Mouse (Mus musculus) liver, embryonic 15.5 days (tissue): ENCODE data around the gene Jdp2. TPM values are rescaled to one million over a fixed set of nuclear protein-coding genes. Genes with fewer than 3 reads are reported as not detected.

Source experiments
- ATAC-seq: fragments of 200-750 bp; cut with Nextera tagmentation; 2 replicates; pipeline ENCODE4 v1.8.0; 2017; ENCODE audit warnings: moderate number of reproducible peaks, mild to moderate bottlenecking, moderate library complexity; ENCODE audit not compliant: insufficient read depth
- H3K27ac ChIP-seq: fragments of 300-500 bp; sonication (generic); replicated peaks from 2 replicates; pipeline ENCODE4 v1.5.1; 2015; ENCODE audit warnings: mild to moderate bottlenecking, inconsistent platforms
- H3K27me3 ChIP-seq: fragments of 300-500 bp; sonication (generic); 2 replicates; pipeline ENCODE4 v1.6.1; 2015; ENCODE audit warnings: mild to moderate bottlenecking, inconsistent platforms
- H3K36me3 ChIP-seq: fragments of 300-500 bp; sonication (generic); replicated peaks from 2 replicates; pipeline ENCODE4 v1.6.1; 2015; ENCODE audit warnings: moderate library complexity, mild to moderate bottlenecking, inconsistent platforms
- H3K4me1 ChIP-seq: fragments of 300-500 bp; sonication (generic); replicated peaks from 2 replicates; pipeline ENCODE4 v1.6.1; 2015; ENCODE audit warnings: inconsistent platforms
- H3K4me2 ChIP-seq: fragments of 300-500 bp; sonication (generic); 2 replicates; pipeline ENCODE4 v1.6.1; 2015; ENCODE audit warnings: moderate library complexity, mild to moderate bottlenecking, inconsistent platforms
- H3K4me3 ChIP-seq: fragments of 300-500 bp; sonication (generic); replicated peaks from 2 replicates; pipeline ENCODE4 v1.5.1; 2015; ENCODE audit warnings: mild to moderate bottlenecking, inconsistent platforms
- H3K9ac ChIP-seq: fragments of 300-500 bp; sonication (generic); 2 replicates; pipeline ENCODE4 v1.6.1; 2015; ENCODE audit warnings: moderate library complexity, mild to moderate bottlenecking, inconsistent platforms
- H3K9me3 ChIP-seq: fragments of 300-500 bp; sonication (generic); replicated peaks from 2 replicates; pipeline ENCODE4 v1.6.1; 2016; ENCODE audit warnings: inconsistent platforms
- WGBS: fragments of 180-500 bp; shearing (Covaris S2); methylation state at CpG from one replicate; pipeline ENCODE4 v1.1.7; 2015; ENCODE audit warnings: mixed read lengths; ENCODE audit not compliant: insufficient replicate concordance; 5-methylcytosine and 5-hydroxymethylcytosine counted together
- polyA plus RNA-seq: library from polyadenylated mRNA; unstranded; fragments of >200 nt; fragmentation: Nextera tagmentation; extraction: Ambion mirVana; gene quantifications from 2 replicates; pipeline ENCODE4 v1.2.1, GENCODE M21; 2015

Gene Jdp2
- polyA plus RNA-seq, result 0.09 and 0.10 TPM in 2 replicates

DNA sequence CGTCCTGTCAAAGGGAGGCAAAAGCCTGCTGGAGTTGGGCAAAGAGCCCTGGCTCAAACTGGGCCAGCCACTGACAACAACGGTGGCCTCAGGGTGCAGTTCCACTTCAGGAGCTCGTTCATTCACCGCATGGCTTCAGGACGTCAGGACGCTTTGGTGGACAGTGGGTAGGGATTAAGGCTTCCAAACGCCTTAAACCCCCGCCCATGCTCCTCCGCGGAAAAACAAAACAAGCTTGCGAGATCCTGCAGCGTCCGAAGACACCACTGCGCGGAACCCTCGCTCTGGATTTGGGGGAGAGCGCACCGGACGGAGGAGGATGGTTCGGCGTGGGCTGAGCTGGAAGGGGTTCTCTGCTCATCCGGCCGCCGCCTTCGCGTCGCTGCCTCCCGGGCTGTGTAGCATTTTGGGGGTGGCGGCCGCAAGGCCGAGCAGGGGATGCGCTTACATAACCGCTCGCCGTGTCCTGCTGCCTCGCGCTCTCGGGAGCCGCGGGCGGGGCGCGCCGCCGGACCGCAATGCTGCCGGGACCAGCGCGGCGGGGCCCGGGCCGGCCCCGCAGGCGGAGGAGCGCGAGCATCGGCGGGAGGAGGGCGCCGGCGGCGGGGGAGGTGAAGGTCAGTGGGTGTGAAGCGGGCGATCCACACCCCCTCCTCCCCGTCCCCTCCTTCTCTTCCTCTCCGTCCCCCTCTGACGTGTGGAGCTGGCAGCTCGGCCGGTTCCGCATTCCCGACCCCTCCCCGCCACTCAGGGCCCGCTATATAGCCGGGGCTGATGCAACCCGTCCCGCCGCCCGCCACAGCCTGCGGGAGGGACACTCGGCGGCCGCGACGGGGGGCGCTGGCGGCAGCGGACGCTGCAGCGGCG is at the start of gene Jdp2:
Gene Jdp2 (plus strand): TSS at position 417 of the 867 bp plus-strand sequence.
- peak within 1 kb of the TSS; percentile 72 for H3K4me2 ChIP-seq
- peak within 1 kb of the TSS; percentile 48 for H3K9ac ChIP-seq
- H3K27me3 ChIP-seq, result peaks cover 82% of the 10 kb centered on the region
- H3K27ac ChIP-seq, result peak within 1 kb of the TSS; percentile 67
- H3K4me3 ChIP-seq, result peak within 1 kb of the TSS; percentile 60
- H3K9me3 ChIP-seq, result no peaks in the 10 kb centered on the region
- no peaks in the 10 kb centered on the region for H3K36me3 ChIP-seq
- ATAC-seq, result peak; percentile 69
- peaks cover 20% of the 10 kb centered on the region for H3K4me1 ChIP-seq
- under 1% methylated on average over 83 of the region's 90 CpGs for WGBS

DNA sequence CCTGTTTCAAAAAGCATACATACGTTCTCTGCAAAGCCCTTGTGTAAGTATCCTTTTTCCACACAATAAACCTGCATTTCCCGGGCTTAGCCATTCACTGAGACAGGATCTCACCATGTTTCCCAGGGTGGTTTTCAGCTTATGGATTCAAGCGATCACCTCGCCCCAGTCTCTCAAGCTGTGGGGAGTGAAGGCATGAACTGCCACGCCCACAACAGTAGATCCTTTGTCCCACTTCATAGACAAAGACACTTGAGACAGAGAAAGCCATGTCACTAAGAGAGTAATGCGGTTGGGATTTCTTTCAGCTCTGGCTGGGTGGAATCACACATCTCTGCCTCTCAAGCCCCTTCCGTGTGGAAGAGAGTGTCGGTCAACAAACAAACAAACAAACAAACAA is 49.2 kb upstream of the Jdp2 start:
- no peaks in the 10 kb centered on the region for H3K27me3 ChIP-seq
- WGBS, result 72% methylated on average over 8 of the region's 8 CpGs
- no peak overlapping the region for H3K27ac ChIP-seq
- no peak overlapping the region for H3K4me3 ChIP-seq
- H3K9me3 ChIP-seq, result no peaks in the 10 kb centered on the region
- ATAC-seq, result no peak
- H3K9ac ChIP-seq, result no peak overlapping the region
- H3K36me3 ChIP-seq, result no peaks in the 10 kb centered on the region
- H3K4me2 ChIP-seq, result no peak overlapping the region
- no peaks in the 10 kb centered on the region for H3K4me1 ChIP-seq

DNA sequence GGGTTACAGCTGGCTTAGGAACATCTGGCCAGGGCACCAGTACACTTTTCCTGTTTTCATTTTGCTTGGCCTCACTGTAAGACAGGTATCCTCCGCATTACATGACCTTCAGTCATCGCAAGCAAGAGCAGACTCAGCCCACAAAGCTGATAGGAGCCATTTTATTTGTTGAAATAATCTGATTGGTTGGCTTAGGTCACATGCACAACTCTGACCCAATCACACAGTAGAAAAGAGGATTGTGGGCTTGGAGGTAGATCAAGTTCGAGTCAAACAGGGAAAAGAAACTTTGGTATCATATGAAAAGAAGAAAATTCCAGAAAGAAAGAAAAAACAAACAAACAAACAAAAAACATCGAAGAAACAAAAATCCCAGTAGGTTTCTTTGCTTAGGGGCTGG is 48.4 kb upstream of the Jdp2 start:
- no peak for ATAC-seq
- Histone ChIP-seq H3K4me3 (no peak overlapping the region), H3K27ac (no peak overlapping the region), H3K9ac (no peak overlapping the region), H3K4me1 (no peaks in the 10 kb centered on the region), H3K4me2 (no peak overlapping the region), H3K9me3 (no peaks in the 10 kb centered on the region), H3K27me3 (no peaks in the 10 kb centered on the region), H3K36me3 (no peaks in the 10 kb centered on the region)
- 69% methylated on average over 4 of the region's 4 CpGs for WGBS

DNA sequence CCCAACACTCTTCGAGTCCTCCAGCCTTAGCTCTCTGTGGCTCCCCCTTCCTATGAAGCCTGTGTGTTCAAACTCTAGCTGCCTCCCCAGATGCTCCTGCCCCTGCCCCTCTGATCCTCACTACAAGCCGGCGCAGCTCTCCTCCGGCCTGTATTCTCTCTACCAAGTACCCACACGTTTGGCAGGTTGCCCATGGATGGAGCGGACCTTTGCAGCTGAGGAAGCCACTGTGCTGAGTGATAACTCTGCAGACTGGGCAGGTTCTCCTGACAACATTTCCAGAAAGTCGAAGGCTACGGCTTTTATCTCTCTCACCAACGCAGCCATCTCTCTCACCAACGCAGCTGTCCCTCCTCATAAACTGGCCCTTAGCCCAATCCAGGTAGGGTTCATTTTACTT is 39.5 kb upstream of the Jdp2 start:
- no peak overlapping the region for H3K4me2 ChIP-seq
- H3K36me3 ChIP-seq, result no peaks in the 10 kb centered on the region
- H3K27ac ChIP-seq, result no peak overlapping the region
- H3K9me3 ChIP-seq, result no peaks in the 10 kb centered on the region
- no peak overlapping the region for H3K4me3 ChIP-seq
- 41% methylated on average over 10 of the region's 10 CpGs for WGBS
- no peaks in the 10 kb centered on the region for H3K4me1 ChIP-seq
- no peaks in the 10 kb centered on the region for H3K27me3 ChIP-seq
- H3K9ac ChIP-seq, result no peak overlapping the region
- ATAC-seq, result no peak

DNA sequence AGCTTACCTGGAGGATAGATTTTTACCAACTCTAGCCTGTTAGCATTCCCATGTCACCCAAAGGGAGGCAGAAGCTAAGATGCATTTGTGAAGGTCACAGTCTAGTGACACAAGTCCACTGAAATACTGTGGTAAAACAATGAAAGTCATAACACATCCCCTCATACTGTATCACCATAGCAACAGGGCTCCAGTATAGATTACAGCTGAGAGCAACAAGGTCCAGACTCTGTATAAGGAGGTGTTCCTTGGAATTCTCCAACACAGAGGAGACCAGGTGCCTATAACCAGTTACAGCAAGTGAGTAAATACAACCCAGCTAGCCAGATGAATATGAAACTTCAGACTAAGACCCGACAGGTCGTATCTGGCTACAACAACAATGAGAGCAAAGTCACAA is 33.4 kb upstream of the Jdp2 start:
- Histone ChIP-seq H3K27ac (no peak overlapping the region), H3K4me2 (no peak overlapping the region), H3K36me3 (no peaks in the 10 kb centered on the region), H3K9ac (no peak overlapping the region), H3K27me3 (no peaks in the 10 kb centered on the region), H3K4me3 (no peak overlapping the region), H3K9me3 (no peaks in the 10 kb centered on the region), H3K4me1 (no peaks in the 10 kb centered on the region)
- WGBS, result 70% methylated on average over 2 of the region's 2 CpGs
- ATAC-seq, result no peak

DNA sequence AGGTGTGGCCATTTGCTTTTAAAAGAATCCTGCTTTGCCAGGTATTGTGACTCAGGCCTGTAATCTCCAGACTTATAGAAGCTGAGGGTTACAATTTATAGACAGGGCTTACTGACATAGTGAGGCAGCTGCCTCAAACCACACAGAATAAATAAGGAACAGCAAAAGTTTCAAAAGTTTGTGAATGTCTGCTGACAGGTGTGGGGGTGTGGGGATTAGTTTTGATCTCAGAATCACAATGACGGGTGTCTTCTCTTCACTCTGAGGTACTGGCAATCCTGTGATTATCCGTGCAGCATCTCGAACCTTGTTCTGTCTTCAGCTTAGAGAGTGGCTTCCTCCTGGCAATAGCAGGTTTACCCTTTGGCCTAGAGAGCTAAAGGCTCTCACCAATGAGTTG is 30.5 kb upstream of the Jdp2 start:
- H3K36me3 ChIP-seq, result no peaks in the 10 kb centered on the region
- no peaks in the 10 kb centered on the region for H3K4me1 ChIP-seq
- H3K9me3 ChIP-seq, result no peaks in the 10 kb centered on the region
- H3K27ac ChIP-seq, result no peak overlapping the region
- H3K4me3 ChIP-seq, result no peak overlapping the region
- H3K4me2 ChIP-seq, result no peak overlapping the region
- 65% methylated on average over 3 of the region's 3 CpGs for WGBS
- no peak overlapping the region for H3K9ac ChIP-seq
- no peaks in the 10 kb centered on the region for H3K27me3 ChIP-seq
- no peak for ATAC-seq

DNA sequence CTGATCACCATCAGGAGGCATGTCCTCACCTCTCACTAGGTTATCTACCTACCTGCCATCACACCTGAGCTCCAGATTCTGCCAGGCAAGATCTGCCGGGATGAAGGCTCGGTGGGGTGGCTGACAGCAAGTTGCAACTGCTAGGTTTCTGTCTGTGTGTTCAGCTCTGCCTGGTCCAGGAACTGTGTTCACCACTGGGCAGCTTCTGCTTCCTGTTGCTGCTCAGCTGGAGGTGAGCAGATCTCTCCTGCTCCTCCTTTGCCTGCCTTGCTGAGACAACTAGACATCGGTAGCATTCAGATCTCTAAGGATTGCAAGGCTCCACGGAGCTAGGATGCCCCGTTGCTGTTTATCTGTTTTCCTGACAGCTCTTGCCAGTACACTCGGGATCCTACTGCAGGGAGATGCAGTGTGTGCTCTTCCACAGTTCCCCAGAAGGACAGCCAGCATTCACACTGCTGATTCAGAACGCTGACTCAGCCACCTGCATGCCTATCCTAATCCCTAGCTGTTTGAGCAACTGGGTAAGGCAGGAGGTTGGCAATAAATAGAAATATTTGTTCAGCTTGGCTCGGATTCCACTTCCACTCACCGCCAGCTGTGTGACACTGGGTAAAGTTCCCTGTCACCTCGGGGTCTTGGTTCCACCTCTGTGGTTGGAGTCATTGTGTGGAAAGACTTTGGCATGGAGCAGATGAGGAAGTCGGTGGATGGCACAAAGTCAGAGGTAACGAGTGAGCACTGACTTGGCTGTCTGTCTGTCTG is 29.3 kb upstream of the Jdp2 start:
- H3K36me3 ChIP-seq, result no peaks in the 10 kb centered on the region
- ATAC-seq, result no peak
- H3K4me2 ChIP-seq, result peak overlapping the region; percentile 10; the same call in 1 of the 2 replicates
- no peaks in the 10 kb centered on the region for H3K4me1 ChIP-seq
- H3K9me3 ChIP-seq, result no peaks in the 10 kb centered on the region
- no peak overlapping the region for H3K4me3 ChIP-seq
- no peak overlapping the region for H3K27ac ChIP-seq
- 26% methylated on average over 12 of the region's 12 CpGs for WGBS
- H3K9ac ChIP-seq, result no peak overlapping the region
- no peaks in the 10 kb centered on the region for H3K27me3 ChIP-seq

DNA sequence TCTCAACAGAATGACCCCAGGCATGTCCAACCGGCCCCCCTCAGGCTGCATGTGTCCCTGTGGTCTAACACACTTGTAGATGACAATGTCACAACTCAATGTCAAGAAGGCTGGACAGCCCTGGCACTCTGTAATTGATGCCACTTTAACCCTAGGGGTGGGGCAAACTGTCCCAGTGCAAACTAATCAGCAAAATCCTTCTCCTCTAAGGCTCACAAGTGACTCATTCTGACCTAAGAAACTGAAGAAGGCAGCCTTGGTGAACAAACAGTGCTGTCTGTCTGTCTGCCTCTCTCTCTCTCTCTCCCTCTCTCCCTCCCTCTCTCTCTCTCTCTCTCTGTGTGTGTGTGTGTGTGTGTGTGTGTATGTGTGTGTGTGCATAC is 28.7 kb upstream of the Jdp2 start:
- Histone ChIP-seq H3K36me3 (no peaks in the 10 kb centered on the region), H3K4me3 (no peak overlapping the region), H3K9me3 (no peaks in the 10 kb centered on the region), H3K27me3 (no peaks in the 10 kb centered on the region), H3K4me1 (peaks cover 3% of the 10 kb centered on the region; the same call in 1 of the 2 replicates), H3K27ac (no peak overlapping the region), H3K4me2 (no peak overlapping the region), H3K9ac (no peak overlapping the region)
- no peak for ATAC-seq
- 40% methylated on average over 1 of the region's 1 CpGs for WGBS

DNA sequence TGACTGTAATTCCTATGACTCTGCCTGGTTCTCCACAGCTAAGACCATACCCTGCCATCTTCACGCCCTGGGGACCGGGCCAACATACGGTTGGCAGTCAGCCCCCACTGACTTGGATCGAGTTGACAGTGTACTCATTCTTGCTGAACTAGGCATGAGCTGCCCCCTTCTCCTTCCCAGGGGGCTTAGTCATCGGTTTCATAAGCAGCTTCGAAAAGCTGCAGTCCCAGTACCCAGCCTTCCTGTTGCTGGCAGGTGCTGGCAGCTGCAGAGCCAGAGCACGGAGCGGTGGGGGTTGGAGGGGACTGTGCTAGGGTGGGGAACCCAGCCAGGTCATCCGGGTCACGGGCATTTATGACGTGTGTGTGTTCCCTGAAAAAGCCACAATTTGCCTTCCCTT is 27.5 kb upstream of the Jdp2 start:
- no peak for ATAC-seq
- Histone ChIP-seq H3K9ac (no peak overlapping the region), H3K4me1 (peaks cover 3% of the 10 kb centered on the region; the same call in 1 of the 2 replicates), H3K36me3 (no peaks in the 10 kb centered on the region), H3K4me3 (no peak overlapping the region), H3K4me2 (no peak overlapping the region), H3K27me3 (no peaks in the 10 kb centered on the region), H3K9me3 (no peaks in the 10 kb centered on the region), H3K27ac (no peak overlapping the region)
- 48% methylated on average over 11 of the region's 11 CpGs for WGBS

DNA sequence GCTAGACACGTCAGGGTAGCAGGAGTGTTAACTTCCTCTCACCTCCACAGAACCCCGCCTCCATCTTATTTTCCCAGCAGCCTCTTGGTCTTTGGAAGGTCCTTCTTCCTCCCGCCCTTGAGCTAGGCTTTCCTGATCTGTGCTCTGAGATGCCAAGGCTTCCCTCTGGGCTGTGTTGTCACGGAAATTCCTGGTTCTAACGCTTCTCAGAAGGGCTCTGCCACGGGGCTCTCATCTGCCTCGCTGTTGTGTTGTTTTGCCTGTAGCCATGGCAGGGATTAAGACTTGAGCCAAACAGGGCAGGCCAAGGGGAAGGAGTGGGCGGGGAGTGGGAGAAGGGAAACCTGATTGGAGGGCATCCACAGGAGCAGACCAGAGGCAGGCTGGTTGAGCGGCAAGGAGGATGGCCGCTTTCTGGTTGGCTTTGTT is 26.8 kb upstream of the Jdp2 start:
- no peak overlapping the region for H3K4me3 ChIP-seq
- no peak overlapping the region for H3K9ac ChIP-seq
- no peaks in the 10 kb centered on the region for H3K9me3 ChIP-seq
- 36% methylated on average over 10 of the region's 10 CpGs for WGBS
- no peak for ATAC-seq
- H3K4me2 ChIP-seq, result no peak overlapping the region
- H3K4me1 ChIP-seq, result peaks cover 3% of the 10 kb centered on the region; the same call in 1 of the 2 replicates
- no peak overlapping the region for H3K27ac ChIP-seq
- no peaks in the 10 kb centered on the region for H3K36me3 ChIP-seq
- no peaks in the 10 kb centered on the region for H3K27me3 ChIP-seq

DNA sequence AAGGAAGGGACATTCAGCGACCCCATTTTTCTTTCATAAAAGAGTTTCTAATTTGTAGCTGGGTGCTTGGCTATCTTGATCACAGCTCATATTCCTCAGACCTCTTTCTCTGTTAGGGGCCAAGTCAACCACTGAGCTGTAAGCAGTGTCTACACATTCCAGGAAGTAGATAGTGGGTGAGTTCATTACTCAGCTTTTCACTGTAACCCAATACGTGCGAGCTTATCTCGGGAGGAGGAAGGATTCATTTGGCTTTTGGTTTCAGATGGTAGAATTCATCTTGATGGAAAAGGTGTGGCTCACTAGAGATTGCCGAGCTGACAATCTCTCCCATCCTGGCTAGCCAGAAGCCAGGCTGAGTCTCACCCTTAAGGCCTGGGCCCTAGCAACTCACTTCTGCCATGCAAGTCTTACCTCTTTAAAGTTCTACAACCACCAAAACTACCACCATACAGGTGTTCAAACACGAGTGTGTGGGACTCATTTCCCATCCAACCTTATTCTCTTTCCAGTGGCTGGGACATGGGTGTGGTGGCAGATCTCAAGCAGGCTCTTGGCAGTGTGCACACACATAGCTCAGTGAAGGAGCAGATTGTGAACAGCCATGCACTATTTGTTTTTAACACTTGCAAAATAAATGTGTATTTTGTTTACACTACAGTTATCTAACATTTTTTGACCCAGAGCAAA is 23.9 kb upstream of the Jdp2 start:
- no peak overlapping the region for H3K4me2 ChIP-seq
- H3K27ac ChIP-seq, result no peak overlapping the region
- H3K4me1 ChIP-seq, result peaks cover 3% of the 10 kb centered on the region; the same call in 1 of the 2 replicates
- no peaks in the 10 kb centered on the region for H3K27me3 ChIP-seq
- ATAC-seq, result no peak
- no peak overlapping the region for H3K9ac ChIP-seq
- H3K9me3 ChIP-seq, result no peaks in the 10 kb centered on the region
- WGBS, result 23% methylated on average over 6 of the region's 6 CpGs
- H3K36me3 ChIP-seq, result no peaks in the 10 kb centered on the region
- no peak overlapping the region for H3K4me3 ChIP-seq
